Mouse (Mus musculus) 3T3-L1 (cell line): ENCODE data around the gene Ddx41.

Experiments
- DNase-seq: peaks from one replicate; pipeline ENCODE4 v3.0.0-alpha.2; 2015; ENCODE audit warnings: low read depth, low spot score

Gene Ddx41

DNA sequence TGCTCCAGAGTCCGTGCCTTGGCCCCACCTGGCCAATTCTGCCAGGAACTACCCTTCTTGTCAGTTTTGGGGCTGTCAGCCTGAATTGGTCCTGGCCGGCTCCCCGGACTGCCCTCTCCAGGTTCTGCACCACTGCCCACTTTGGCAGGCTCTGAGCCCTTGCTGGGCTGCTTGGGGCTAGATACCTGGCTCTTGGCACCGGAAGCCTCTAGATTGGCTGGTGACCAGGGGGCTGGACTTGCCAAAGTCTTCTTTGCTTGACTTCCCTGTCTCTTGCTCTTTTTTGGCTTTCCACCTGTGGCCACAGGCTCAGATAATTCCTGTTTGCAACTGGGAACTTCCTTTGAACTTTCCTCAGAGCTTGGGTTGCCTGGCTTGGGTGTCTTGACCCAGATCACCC lies 6.4 kb upstream of the Ddx41 start:
- no peak for DNase-seq

DNA sequence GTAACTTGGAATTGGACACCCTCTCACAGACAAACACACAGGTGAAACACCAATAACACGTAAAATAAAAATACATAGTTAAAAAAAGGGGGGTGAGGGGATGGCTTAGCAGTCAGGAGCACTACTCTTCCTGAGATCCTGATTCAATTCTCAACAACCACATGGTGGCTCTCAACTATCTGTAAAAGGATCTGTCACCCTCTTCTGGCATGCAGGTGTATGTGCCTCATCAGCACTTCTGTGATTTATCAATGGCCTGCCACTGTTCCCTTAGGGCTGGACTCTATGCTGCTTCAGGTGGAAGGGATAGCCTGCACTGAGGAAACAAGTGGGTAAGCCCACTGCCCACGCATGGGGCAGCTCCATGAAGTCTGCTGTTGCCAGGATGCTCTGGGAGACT lies 4.5 kb upstream of the Ddx41 start:
- DNase-seq: no peak

- no peak for DNase-seq
Measured at GRCm38 (mm10) chr13:55535796-55536193, 663 bp downstream of the Ddx41 start.

- DNase-seq: no peak
Measured at GRCm38 (mm10) chr13:55535191-55535590, 1.3 kb downstream of the Ddx41 start.

DNA sequence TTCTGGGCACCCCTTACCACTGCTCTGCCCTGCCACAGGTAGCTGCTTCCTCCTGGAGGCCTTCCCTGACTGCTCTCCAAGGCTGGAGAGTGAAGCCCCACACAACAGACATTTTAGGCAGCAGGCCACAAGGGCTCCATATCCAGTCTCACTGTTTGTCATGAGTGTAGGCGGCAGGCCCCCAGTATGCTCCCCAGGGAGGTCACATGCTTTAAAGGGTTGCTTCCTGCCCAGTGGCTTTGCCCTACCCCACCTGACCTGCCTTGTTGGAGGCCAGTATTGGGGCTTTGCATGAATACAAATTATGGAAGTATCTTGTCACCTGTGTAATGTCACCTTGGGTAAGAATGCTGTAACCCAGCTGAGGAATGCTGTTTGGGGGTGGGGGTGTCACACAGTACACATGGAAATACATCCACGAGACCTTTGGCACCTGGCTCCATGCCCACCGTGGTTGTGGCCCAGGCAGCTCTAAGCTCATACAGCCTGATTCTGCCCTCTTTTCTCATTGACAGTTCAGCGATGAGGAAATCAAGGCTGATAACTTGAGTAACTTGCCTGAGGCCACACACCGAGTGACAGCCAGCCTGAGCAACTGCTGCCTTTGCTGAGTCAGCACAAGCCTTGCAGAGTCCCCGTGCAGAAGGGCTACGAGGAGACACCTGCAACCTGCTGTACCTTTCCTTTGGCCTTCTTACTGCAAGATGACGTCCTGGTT lies 7.1 kb downstream of the Ddx41 start, which contains the start of gene Dok3:
Gene Dok3 (minus strand): TSS at position 99 of the 718 bp plus-strand sequence.
- DNase-seq: peak; percentile 22

DNA sequence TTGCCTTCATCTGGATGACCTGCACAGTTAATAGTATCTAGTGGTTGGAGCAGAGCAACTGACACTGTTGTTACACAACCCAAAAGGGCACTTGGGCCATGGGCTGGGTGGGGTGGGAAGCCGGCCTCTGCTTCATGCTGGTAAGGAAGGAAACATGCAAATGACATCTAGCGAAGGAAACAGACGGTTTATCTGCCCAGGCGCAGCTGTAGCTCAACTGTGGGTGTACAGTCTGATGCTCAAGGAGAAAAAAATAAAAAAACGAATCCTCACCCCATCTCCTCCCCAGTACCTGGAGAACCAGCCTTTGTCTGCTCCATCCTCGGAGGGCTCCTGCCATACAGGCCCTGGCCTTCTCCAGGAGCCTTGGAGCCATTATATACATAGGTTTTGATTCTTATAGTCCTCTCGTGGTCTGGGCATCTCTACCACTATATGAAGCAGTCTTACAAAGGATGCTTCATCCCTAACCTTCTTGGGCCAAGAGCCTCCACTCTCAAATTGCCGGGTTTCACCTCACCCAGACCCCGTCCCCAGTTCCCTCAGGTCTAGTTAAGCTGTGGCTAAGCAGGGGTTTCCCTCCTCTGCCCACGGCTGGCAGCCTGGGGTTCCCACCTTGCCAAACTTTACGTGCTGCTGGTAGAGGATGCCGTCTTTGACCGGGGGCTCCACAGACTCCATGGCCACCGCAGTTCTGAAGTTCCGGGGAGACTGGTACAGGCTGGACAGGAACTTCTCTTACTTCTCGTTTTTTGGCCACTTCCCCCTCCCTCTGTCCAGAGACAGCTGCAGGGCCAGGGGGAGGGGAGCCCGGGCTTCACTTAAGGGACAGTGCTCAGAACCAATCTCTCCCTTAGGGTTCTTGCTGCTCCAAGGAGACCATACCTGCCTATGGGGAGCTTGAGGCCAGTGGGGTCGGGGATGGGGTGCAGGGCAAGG lies 8.4 kb downstream of the Ddx41 start:
- DNase-seq: no peak

DNA sequence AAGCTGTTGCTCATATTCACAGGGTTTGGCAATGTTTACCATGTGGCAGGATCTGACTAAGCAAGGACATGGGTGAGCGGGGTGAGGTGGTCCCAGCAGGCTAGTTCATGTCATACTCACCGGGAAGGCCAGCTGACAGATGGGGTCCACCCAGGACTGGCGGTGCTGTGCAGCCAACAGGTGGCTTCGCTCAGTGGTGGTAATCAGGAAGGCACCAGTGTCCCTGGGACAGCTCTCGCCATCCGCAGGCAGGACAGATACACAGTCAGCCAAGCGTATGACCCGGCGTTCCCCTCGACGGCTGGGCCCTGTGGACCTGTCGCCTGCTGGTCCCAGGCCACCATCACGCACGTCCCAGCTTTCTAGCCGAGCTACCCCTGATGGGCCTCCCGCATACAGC lies 9.2 kb downstream of the Ddx41 start:
- no peak for DNase-seq

DNA sequence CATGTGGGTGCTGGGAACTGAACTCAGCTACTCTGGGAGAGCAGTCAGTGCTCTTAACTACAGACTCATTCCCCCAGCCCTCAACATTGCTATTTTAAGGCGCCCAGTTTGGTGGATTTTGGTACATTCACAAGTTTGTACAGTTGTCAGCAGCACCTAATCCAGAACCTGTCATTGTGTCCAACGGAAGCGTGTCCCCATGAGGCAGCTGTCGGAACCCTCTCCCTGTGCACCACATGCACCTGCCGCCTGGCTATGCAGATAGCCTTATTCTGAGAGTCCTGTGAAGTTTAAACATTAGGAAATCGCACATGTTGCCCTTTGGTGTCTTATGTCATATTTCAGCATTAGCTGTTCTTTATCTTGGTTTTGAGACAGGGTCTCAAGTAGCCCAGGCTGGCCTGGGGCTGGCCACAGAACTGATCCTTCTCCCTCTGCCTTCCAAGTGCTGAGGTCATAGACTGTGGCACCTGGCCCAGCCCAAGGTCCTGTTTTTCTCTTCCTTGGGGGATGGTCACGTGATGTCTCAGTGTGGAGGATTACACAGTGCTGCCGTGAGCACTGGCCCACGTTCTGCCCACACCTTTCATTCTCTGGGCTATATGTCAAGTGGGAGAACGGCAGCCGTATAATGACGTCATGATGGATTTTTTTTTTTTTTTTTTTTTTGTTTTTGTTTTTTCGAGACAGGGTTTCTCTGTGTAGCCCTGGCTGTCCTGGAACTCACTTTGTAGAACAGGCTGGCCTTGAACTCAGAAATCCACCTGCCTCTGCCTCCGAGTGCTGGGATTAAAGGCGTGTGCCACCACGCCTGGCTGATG lies 10.5 kb downstream of the Ddx41 start:
- DNase-seq: no peak

- DNase-seq: no peak
Measured at GRCm38 (mm10) chr13:55523951-55524600, 12.4 kb downstream of the Ddx41 start.

GRCm38 (mm10) chr13:55523278-55523677 lies 13.2 kb downstream of the Ddx41 start:
- no peak for DNase-seq

DNA sequence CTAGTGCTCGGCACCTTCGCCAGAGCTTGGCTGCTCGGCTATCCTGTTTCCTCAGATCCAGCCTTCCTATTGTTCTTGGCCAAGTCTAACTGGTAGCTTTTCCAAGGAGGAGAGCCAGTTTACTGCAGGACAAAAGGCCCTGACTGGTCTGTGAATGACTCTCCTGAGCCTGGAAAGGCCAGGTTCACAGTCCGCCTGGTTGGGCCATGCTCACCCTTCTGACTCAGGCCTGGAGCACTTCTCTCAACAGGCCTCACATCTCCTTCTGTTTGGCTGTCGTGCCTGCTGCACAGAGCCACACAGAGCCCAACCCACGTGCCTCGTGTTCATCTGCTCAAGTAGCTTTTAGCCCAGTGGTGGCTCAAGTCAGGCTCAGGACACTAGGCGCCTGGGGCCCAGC lies 13.7 kb downstream of the Ddx41 start:
- DNase-seq: no peak

GRCm38 (mm10) chr13:55519606-55520005 lies 16.9 kb downstream of the Ddx41 start:
- no peak for DNase-seq

GRCm38 (mm10) chr13:55516955-55517354 lies 19.5 kb downstream of the Ddx41 start:
- peak; percentile 90 for DNase-seq

DNA sequence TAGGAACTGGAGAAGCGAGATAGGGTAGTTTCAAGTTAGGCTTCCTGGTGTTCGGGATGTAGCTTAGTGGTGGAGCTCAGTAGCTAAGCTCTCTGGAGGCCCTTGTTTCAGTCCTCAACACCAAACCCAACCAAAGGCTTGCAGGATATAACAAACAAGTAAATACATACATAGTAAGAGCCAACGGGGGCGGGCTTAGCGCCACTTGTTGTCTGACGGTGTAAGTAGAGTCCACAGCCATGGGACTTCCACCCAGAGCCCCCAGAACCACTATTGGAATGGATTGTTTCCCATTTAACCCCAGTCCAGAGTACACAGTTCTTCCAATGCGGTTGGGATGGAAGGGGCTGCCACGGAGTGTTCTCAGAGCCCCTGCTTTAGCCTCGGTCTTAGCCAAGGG lies 22.6 kb downstream of the Ddx41 start:
- no peak for DNase-seq

DNA sequence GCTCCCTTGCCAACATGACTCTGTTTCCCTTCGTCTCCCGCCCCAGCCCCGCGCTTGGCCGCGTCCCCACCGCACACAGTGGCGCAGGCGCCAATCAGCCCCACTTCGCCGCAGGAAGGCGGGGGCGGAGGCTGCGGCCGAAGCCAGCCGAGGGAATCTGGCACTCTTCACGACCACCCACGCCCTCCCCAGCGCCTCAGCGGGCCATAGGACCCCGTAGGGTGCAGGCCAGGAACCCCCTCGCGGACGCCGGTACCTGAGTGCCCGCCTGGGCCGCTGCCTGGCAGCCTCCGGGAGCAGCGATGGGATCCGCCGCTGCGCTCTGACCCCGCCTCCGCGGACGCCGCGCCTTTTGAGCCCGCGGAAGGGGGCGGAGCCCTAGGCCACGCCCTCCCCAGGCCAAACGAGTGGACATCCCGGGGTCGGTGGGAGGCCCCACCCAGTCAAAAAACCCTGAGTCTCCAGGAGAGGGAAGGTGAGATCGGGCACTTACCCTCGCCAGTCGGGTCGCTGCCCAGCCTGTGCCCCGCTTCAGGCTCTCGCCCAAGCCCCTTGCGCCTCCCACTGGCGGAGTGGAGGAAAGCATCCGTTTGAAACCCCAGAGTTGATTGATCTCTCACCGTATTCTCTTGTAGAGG lies 23.2 kb downstream of the Ddx41 start, which contains the start of gene Pdlim7:
Gene Pdlim7 (minus strand): TSS at position 566 of the 638 bp plus-strand sequence.
- DNase-seq: peak; percentile 88

- DNase-seq: peak; percentile 63
Measured at GRCm38 (mm10) chr13:55512379-55513031, 24.0 kb downstream of the Ddx41 start.

GRCm38 (mm10) chr13:55511492-55511861 lies 25.0 kb downstream of the Ddx41 start:
- peak; percentile 79 for DNase-seq

- peak; percentile 96 for DNase-seq
Measured at GRCm38 (mm10) chr13:55510668-55511491, 25.6 kb downstream of the Ddx41 start.

GRCm38 (mm10) chr13:55510332-55510667 lies 26.2 kb downstream of the Ddx41 start:
- DNase-seq: no peak
